Mouse (Mus musculus) retina, adult 2 months (tissue): ENCODE measurements at regions not wholly inside any gene's neighbourhood (a gene's known extent, or its start where the extent isn't known, plus 50 kb on each side); places are given as distances from the start of the nearest gene placed in this dataset.

Experiments used
- DNase-seq: peaks from one replicate; pipeline ENCODE4 v3.0.0-alpha.2; 2012; ENCODE audit warnings: low read depth, low spot score

GRCm38 (mm10) chr11:19456577-19456976 lies 437.8 kb upstream of the Meis1 start:
- no peak for DNase-seq

GRCm38 (mm10) chr11:19463730-19464358 lies 445.1 kb upstream of the Meis1 start:
- DNase-seq, result no peak

- DNase-seq, result no peak
These were observed 449.6 kb upstream of the Meis1 start for GRCm38 (mm10) chr11:19468373-19468772.

GRCm38 (mm10) chr11:19468803-19469202 lies 450.0 kb upstream of the Meis1 start:
- no peak for DNase-seq

GRCm38 (mm10) chr11:19470648-19471341 lies 452.0 kb upstream of the Meis1 start:
- DNase-seq, result no peak

GRCm38 (mm10) chr11:19475068-19475786 lies 448.9 kb upstream of the Spred2 start:
- DNase-seq, result no peak

GRCm38 (mm10) chr11:19493089-19493756 lies 431.0 kb upstream of the Spred2 start:
- no peak for DNase-seq

- no peak for DNase-seq
These were observed 402.5 kb upstream of the Spred2 start for GRCm38 (mm10) chr11:19521721-19522120.

- DNase-seq, result no peak
These were observed 400.2 kb upstream of the Spred2 start for GRCm38 (mm10) chr11:19523853-19524487.

GRCm38 (mm10) chr11:19529126-19529525 lies 395.0 kb upstream of the Spred2 start:
- no peak for DNase-seq

GRCm38 (mm10) chr11:19530652-19531051 lies 393.5 kb upstream of the Spred2 start:
- no peak for DNase-seq

- DNase-seq, result no peak
These were observed 392.7 kb upstream of the Spred2 start for GRCm38 (mm10) chr11:19531255-19532003.

- DNase-seq, result no peak
These were observed 391.3 kb upstream of the Spred2 start for GRCm38 (mm10) chr11:19532867-19533266.

- DNase-seq, result no peak
These were observed 390.5 kb upstream of the Spred2 start for GRCm38 (mm10) chr11:19533701-19534100.

GRCm38 (mm10) chr11:19535215-19535614 lies 389.0 kb upstream of the Spred2 start:
- DNase-seq, result no peak

- DNase-seq, result no peak
These were observed 377.9 kb upstream of the Spred2 start for GRCm38 (mm10) chr11:19546226-19546625.

GRCm38 (mm10) chr11:19554316-19554946 lies 369.7 kb upstream of the Spred2 start:
- DNase-seq, result no peak

- DNase-seq, result no peak
These were observed 369.0 kb upstream of the Spred2 start for GRCm38 (mm10) chr11:19554947-19555770.

- no peak for DNase-seq
These were observed 363.7 kb upstream of the Spred2 start for GRCm38 (mm10) chr11:19560452-19560851.

GRCm38 (mm10) chr11:19562668-19563067 lies 361.5 kb upstream of the Spred2 start:
- no peak for DNase-seq
